Mouse (Mus musculus) liver, postnatal 0 days (tissue): Measurements from ENCODE around the gene Dydc1. TPM values are rescaled to one million over a fixed set of nuclear protein-coding genes. Genes with fewer than 3 reads are reported as not detected.

Experiments used
- ATAC-seq: fragments of 200-750 bp; cut with Nextera tagmentation; 2 replicates; pipeline ENCODE4 v1.8.0; 2017; ENCODE audit warnings: mild to moderate bottlenecking, moderate library complexity
- DNase-seq: peaks from one replicate; pipeline ENCODE4 v3.0.0-alpha.2; 2016
- H3K27ac ChIP-seq: fragments of 300-500 bp; sonication (generic); 2 replicates; pipeline ENCODE4 v1.5.1; 2014; ENCODE audit warnings: antibody characterized with exemption, moderate library complexity, mild to moderate bottlenecking, low read depth
- H3K27me3 ChIP-seq: fragments of 300-500 bp; sonication (generic); 2 replicates; pipeline ENCODE4 v1.6.1; 2014; ENCODE audit warnings: low read length, control low read depth, mixed read lengths; ENCODE audit not compliant: insufficient read depth
- H3K36me3 ChIP-seq: fragments of 300-500 bp; sonication (generic); replicated peaks from 2 replicates; pipeline ENCODE4 v1.6.1; 2014; ENCODE audit warnings: mild to moderate bottlenecking, control low read depth, low read length, moderate library complexity, mixed read lengths; ENCODE audit not compliant: insufficient read depth
- H3K4me1 ChIP-seq: fragments of 300-500 bp; sonication (generic); 2 replicates; pipeline ENCODE4 v1.6.1; 2014; ENCODE audit warnings: antibody characterized with exemption, mild to moderate bottlenecking, control low read depth; ENCODE audit not compliant: insufficient read depth
- H3K4me2 ChIP-seq: fragments of 300-500 bp; sonication (generic); 2 replicates; pipeline ENCODE4 v1.6.1; 2014; ENCODE audit warnings: low read depth, mild to moderate bottlenecking, low read length, moderate library complexity, mixed read lengths
- H3K4me3 ChIP-seq: fragments of 300-500 bp; sonication (generic); 2 replicates; pipeline ENCODE4 v1.5.1; 2014; ENCODE audit warnings: low read depth, low read length
- H3K9ac ChIP-seq: fragments of 300-500 bp; sonication (generic); replicated peaks from 2 replicates; pipeline ENCODE4 v1.6.1; 2014; ENCODE audit warnings: mild to moderate bottlenecking, moderate library complexity
- H3K9me3 ChIP-seq: fragments of 300-500 bp; sonication (generic); 2 replicates; pipeline ENCODE4 v1.6.1; 2016; ENCODE audit warnings: mild to moderate bottlenecking, control low read depth, low read length, mixed read lengths
- CTCF ChIP-seq: sonication (generic); IDR thresholded peaks from 2 replicates; pipeline ENCODE4 v1.5.1; 2016; ENCODE audit warnings: antibody characterized with exemption, low read depth
- EP300 ChIP-seq: IDR thresholded peaks from 2 replicates; pipeline ENCODE4 v1.6.1; 2016; ENCODE audit warnings: antibody characterized with exemption, low read depth, mild to moderate bottlenecking
- WGBS: fragments of 180-500 bp; shearing (Covaris S2); extraction: QIAGEN DNeasy Blood & Tissue Kit; methylation state at CpG from one replicate; pipeline ENCODE4 v1.1.7; 2014; ENCODE audit not compliant: insufficient replicate concordance; 5-methylcytosine and 5-hydroxymethylcytosine counted together
- polyA plus RNA-seq: library from polyadenylated mRNA; unstranded; fragments of >200 nt; fragmentation: Nextera tagmentation; extraction: Ambion mirVana; gene quantifications from 2 replicates; pipeline ENCODE4 v1.2.1, GENCODE M21; 2015

The Dydc1 gene
- polyA plus RNA-seq = not detected in 2 replicates

GRCm38 (mm10) chr14:41072229-41072943 lies at the start of gene Dydc1:
TSS of gene Dydc1 (plus strand) at chr14:41072911.
- 0 out of 2 replicates have a peak, but pooled peaks cover 6% of the 10 kb centered on the region for H3K4me1 ChIP-seq
- H3K4me2 ChIP-seq = peak within 1 kb of the TSS; percentile 48
- no peak for ATAC-seq
- H3K4me3 ChIP-seq = peak within 1 kb of the TSS; percentile 15; the same call in 1 of the 2 replicates
- WGBS = 11% methylated on average over 23 of the region's 23 CpGs
- no peak within 1 kb of the TSS for H3K9ac ChIP-seq
- no peak for TF ChIP-seq EP300
- no peak for TF ChIP-seq CTCF
- H3K9me3 ChIP-seq = no peaks in the 10 kb centered on the region
- DNase-seq = peak; percentile 58
- H3K36me3 ChIP-seq = no peaks in the 10 kb centered on the region
- H3K27ac ChIP-seq = no peak within 1 kb of the TSS
- no peaks in the 10 kb centered on the region for H3K27me3 ChIP-seq

DNA sequence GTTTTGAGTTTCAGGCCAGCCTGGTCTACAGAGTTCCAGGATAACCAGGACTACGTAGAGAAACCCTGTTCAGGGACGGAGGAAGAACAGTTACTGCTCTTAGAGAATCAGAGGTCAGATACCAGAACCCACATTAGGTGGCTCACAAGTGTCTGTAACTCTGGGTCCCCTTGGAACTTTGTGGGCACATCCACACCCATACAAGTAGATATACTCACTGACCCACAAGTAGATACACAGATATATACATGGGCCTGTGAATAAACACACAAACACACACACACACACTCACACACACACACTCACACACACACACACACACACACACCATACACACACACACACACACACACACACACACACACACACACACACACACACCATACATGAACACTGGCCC lies 47.6 kb upstream of the Dydc1 start:
- ATAC-seq (no peak), DNase-seq (no peak)
- Histone ChIP-seq H3K27me3 (no peaks in the 10 kb centered on the region), H3K9ac (no peak overlapping the region), H3K4me1 (peaks cover 15% of the 10 kb centered on the region), H3K9me3 (no peaks in the 10 kb centered on the region), H3K4me2 (no peak overlapping the region), H3K4me3 (no peak overlapping the region), H3K36me3 (no peaks in the 10 kb centered on the region), H3K27ac (no peak overlapping the region)
- 77% methylated on average over 2 of the region's 2 CpGs for WGBS
- TF ChIP-seq CTCF (no peak), EP300 (no peak)

DNA sequence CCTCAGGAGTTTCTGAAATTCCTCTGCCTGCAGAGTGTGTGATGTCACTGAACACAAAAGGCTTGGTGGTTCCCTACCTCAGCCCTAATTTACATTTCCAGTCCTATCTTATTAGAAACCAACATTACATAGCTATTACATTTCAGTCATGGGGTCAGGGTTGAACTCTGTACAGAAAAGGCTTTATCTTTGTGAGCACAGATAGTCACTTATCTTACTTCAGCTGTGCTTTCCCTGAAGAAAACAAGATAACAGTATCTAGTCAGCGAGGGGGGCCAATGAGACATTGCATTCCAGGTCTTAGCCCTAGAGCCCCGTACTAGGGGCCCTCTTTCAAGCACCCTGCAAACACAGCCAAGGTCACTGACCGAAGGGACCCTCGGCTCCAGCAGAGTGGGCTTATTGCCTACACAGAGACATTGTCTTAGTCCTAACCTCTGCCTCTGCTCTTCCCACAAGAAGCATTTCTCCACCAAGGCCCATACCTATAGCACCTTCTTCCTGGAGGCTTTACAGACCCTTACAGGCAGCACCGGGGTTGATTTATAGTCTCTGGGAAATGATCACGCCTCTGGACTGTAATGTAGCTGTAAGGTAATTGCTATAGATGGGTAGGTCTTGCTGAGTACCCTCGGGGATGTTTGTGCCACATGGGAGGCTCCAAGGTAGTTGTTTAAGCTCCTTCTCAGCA lies 47.0 kb upstream of the Dydc1 start:
- ATAC-seq (peak; percentile 61), DNase-seq (no peak)
- no peak overlapping the region for H3K4me3 ChIP-seq
- H3K36me3 ChIP-seq = no peaks in the 10 kb centered on the region
- H3K9ac ChIP-seq = peak overlapping the region; percentile 18; the same call in 1 of the 2 replicates
- no peaks in the 10 kb centered on the region for H3K27me3 ChIP-seq
- 47% methylated on average over 7 of the region's 7 CpGs for WGBS
- TF ChIP-seq EP300 = peak; percentile 92
- no peak for TF ChIP-seq CTCF
- peaks cover 15% of the 10 kb centered on the region for H3K4me1 ChIP-seq
- H3K4me2 ChIP-seq = peak overlapping the region; percentile 15; the same call in 1 of the 2 replicates
- H3K9me3 ChIP-seq = no peaks in the 10 kb centered on the region
- no peak overlapping the region for H3K27ac ChIP-seq

DNA sequence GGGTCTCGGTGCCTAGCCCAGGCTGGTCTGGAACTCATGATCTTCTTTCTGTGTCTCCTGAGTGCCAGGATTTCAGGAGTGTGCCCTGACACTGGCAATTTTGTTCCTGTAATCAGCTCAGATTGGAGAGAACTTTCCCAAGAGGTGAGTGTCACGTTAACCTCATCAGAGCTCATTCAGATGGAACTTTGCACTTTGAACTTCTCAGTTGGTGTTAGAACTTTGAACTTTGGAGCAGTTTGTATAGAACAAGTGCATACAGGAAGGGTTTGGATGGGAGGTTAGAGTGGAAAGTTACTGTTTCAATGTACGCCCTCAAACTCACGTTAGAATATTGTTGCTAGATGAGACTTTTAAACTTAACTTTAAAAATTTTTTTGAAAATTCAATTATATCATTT lies 43.4 kb upstream of the Dydc1 start:
- Histone ChIP-seq H3K4me1 (peaks cover 20% of the 10 kb centered on the region), H3K27me3 (no peaks in the 10 kb centered on the region), H3K9me3 (no peaks in the 10 kb centered on the region), H3K27ac (no peak overlapping the region), H3K4me2 (no peak overlapping the region), H3K4me3 (no peak overlapping the region), H3K9ac (no peak overlapping the region), H3K36me3 (no peaks in the 10 kb centered on the region)
- ATAC-seq (peak; percentile 85), DNase-seq (no peak)
- 65% methylated on average over 4 of the region's 4 CpGs for WGBS
- TF ChIP-seq CTCF = no peak
- TF ChIP-seq EP300 = 0 out of 2 replicates have a peak, but pooled peaks have one; percentile 8

- H3K9me3 ChIP-seq = no peaks in the 10 kb centered on the region
- H3K4me1 ChIP-seq = peaks cover 11% of the 10 kb centered on the region
- H3K4me3 ChIP-seq = no peak overlapping the region
- TF ChIP-seq CTCF (no peak), EP300 (no peak)
- H3K4me2 ChIP-seq = no peak overlapping the region
- H3K9ac ChIP-seq = no peak overlapping the region
- H3K36me3 ChIP-seq = no peaks in the 10 kb centered on the region
- no peaks in the 10 kb centered on the region for H3K27me3 ChIP-seq
- H3K27ac ChIP-seq = no peak overlapping the region
- no peak for ATAC-seq
- 87% methylated on average over 6 of the region's 6 CpGs for WGBS
- no peak for DNase-seq
Measured at GRCm38 (mm10) chr14:41030989-41031513, 41.7 kb upstream of the Dydc1 start.
